Mouse (Mus musculus): Measurements from ENCODE around the gene Olfm4.

Olfm4 gene

GRCm38 (mm10) chr14:80029297-80030001, 45.6 kb downstream of the Olfm4 start:
- no peak for DNase-seq

- no peak for DNase-seq
These were observed 55.9 kb downstream of the Olfm4 start for GRCm38 (mm10) chr14:80039645-80040272.

- DNase-seq, result no peak
These were observed 62.3 kb downstream of the Olfm4 start for GRCm38 (mm10) chr14:80046104-80046734.

- no peak for DNase-seq
These were observed 63.7 kb downstream of the Olfm4 start for GRCm38 (mm10) chr14:80047368-80048101.

- no peak for DNase-seq
These were observed 71.8 kb downstream of the Olfm4 start for GRCm38 (mm10) chr14:80055725-80056124.

GRCm38 (mm10) chr14:80061686-80062085, 77.8 kb downstream of the Olfm4 start:
- no peak for DNase-seq

- DNase-seq, result no peak
These were observed 79.0 kb downstream of the Olfm4 start for GRCm38 (mm10) chr14:80062896-80063295.

GRCm38 (mm10) chr14:80070580-80070979, 86.7 kb downstream of the Olfm4 start:
- no peak for DNase-seq

All from lung, postnatal 10 days (tissue).